Mouse (Mus musculus) forebrain, embryonic 15.5 days (tissue): Measurements from ENCODE around the gene Nms. TPM values are rescaled to one million over a fixed set of nuclear protein-coding genes. Genes with fewer than 3 reads are reported as not detected.
A peak's percentile ranks its signal among the peaks of the same experiment; 100 is the strongest.

Experiments used
- ATAC-seq: fragments of 200-750 bp; cut with Nextera tagmentation; replicated peaks from 2 replicates; pipeline ENCODE4 v1.8.0; 2017; ENCODE audit warnings: mild to moderate bottlenecking, moderate TSS enrichment, moderate library complexity
- H3K27ac ChIP-seq: fragments of 300-500 bp; sonication (generic); replicated peaks from 2 replicates; pipeline ENCODE4 v1.5.1; 2015; ENCODE audit warnings: mild to moderate bottlenecking, inconsistent platforms
- H3K27me3 ChIP-seq: fragments of 300-500 bp; sonication (generic); 2 replicates; pipeline ENCODE4 v1.6.1; 2015; ENCODE audit warnings: inconsistent platforms
- H3K36me3 ChIP-seq: fragments of 300-500 bp; sonication (generic); 2 replicates; pipeline ENCODE4 v1.6.1; 2015; ENCODE audit warnings: mild to moderate bottlenecking, inconsistent platforms
- H3K4me1 ChIP-seq: fragments of 300-500 bp; sonication (generic); 2 replicates; pipeline ENCODE4 v1.6.1; 2015; ENCODE audit warnings: inconsistent platforms
- H3K4me2 ChIP-seq: fragments of 300-500 bp; sonication (generic); replicated peaks from 2 replicates; pipeline ENCODE4 v1.6.1; 2015; ENCODE audit warnings: mild to moderate bottlenecking, inconsistent platforms
- H3K4me3 ChIP-seq: fragments of 300-500 bp; sonication (generic); 2 replicates; pipeline ENCODE4 v1.5.1; 2015; ENCODE audit warnings: mild to moderate bottlenecking, inconsistent platforms
- H3K9ac ChIP-seq: fragments of 300-500 bp; sonication (generic); replicated peaks from 2 replicates; pipeline ENCODE4 v1.6.1; 2015; ENCODE audit warnings: mild to moderate bottlenecking, inconsistent platforms
- H3K9me3 ChIP-seq: fragments of 300-500 bp; sonication (generic); 2 replicates; pipeline ENCODE4 v1.6.1; 2016; ENCODE audit warnings: inconsistent platforms
- whole genome bisulfite sequencing: fragments of 180-500 bp; shearing (Covaris S2); methylation state at CpG from one replicate; pipeline ENCODE4 v1.1.7; 2015; ENCODE audit warnings: mixed read lengths; 5-methylcytosine and 5-hydroxymethylcytosine counted together
- polyA plus RNA-seq: library from polyadenylated mRNA; unstranded; fragments of >200 nt; fragmentation: Nextera tagmentation; extraction: Ambion mirVana; gene quantifications from 2 replicates; pipeline ENCODE4 v1.2.1, GENCODE M21; 2015

Gene Nms
- polyA plus RNA-seq, 1 experiment from 2014 or later: 0.31 TPM

DNA sequence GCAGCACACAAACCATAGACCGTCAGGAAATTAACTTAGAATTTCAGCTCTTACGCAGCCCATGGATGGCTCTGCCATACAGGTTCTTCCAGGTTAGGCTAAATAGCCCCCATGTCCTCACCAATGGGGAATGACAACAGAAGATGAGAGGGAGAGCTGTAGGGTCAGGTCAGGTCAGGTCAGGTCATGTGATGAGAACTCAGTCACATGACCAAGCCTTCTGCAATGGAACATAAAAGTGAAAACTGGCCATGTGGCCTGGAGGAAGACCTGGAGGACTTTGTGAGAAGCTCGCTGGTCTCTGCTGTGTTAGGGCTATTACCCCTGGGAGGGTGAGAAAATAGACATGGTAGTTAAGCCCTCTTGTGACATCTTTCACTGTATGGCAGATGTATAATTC lies 17.5 kb downstream of the Nms start:
- Histone ChIP-seq H3K36me3 (no peaks in the 10 kb centered on the region), H3K9me3 (no peaks in the 10 kb centered on the region), H3K27me3 (no peaks in the 10 kb centered on the region), H3K4me2 (no peak overlapping the region), H3K27ac (no peak overlapping the region), H3K4me3 (no peak overlapping the region), H3K9ac (no peak overlapping the region), H3K4me1 (no peaks in the 10 kb centered on the region)
- ATAC-seq: no peak
- WGBS: 91% methylated on average over 3 of the region's 3 CpGs

GRCm38 (mm10) chr1:38969116-38969515 lies 30.2 kb downstream of the Nms start:
- no peaks in the 10 kb centered on the region for H3K36me3 ChIP-seq
- WGBS: 95% methylated on average over 1 of the region's 1 CpGs
- no peaks in the 10 kb centered on the region for H3K9me3 ChIP-seq
- no peak overlapping the region for H3K4me2 ChIP-seq
- H3K4me1 ChIP-seq: no peaks in the 10 kb centered on the region
- H3K4me3 ChIP-seq: no peak overlapping the region
- H3K9ac ChIP-seq: no peak overlapping the region
- no peak for ATAC-seq
- H3K27me3 ChIP-seq: no peaks in the 10 kb centered on the region
- H3K27ac ChIP-seq: no peak overlapping the region

DNA sequence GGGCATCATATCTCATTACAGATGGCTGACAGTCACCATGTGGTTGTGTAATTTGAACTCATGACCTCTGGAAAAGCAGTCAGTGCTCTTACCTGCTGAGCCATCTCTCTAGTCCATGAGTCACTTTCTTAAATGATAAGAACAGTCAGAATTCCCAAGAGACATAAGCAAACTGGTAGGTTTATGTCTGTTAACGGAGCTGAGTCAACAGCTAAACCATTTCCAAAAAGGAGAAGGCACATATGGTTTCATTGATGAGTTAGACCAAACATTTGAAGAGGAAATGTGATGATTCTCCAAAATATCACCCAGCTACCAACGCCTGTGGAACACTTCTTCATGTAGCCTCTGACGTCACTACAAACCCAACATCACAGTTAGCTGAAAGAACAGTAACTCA lies 32.8 kb downstream of the Nms start:
- 91% methylated on average over 3 of the region's 3 CpGs for WGBS
- Histone ChIP-seq H3K27me3 (no peaks in the 10 kb centered on the region), H3K4me2 (no peak overlapping the region), H3K9me3 (no peaks in the 10 kb centered on the region), H3K4me1 (no peaks in the 10 kb centered on the region), H3K4me3 (no peak overlapping the region), H3K27ac (no peak overlapping the region), H3K9ac (no peak overlapping the region), H3K36me3 (no peaks in the 10 kb centered on the region)
- ATAC-seq: no peak

- no peak for ATAC-seq
- 83% methylated on average over 9 of the region's 9 CpGs for WGBS
- Histone ChIP-seq H3K9ac (no peak overlapping the region), H3K9me3 (no peaks in the 10 kb centered on the region), H3K27ac (no peak overlapping the region), H3K27me3 (no peaks in the 10 kb centered on the region), H3K4me3 (no peak overlapping the region), H3K36me3 (no peaks in the 10 kb centered on the region), H3K4me2 (no peak overlapping the region), H3K4me1 (no peaks in the 10 kb centered on the region)
These were observed 34.1 kb downstream of the Nms start for GRCm38 (mm10) chr1:38972986-38973592.

DNA sequence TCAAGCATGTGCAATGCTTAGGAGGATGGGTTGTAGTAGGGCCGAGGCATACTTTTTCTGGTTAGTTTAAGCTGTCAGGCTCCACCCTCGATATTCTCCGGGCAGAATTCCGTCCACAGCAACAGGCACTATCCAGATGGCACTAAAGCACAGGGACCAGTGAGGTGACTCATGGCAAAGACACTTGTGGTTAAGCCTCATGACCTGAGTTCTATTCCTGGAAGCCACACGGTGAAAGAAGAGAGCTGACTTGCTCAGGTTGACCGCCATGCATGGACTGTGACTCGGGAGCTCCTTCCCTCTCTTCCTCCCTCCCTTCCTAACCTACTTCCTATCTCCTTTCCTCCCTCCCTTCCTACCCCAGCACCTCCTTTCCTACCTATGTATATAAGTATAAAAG lies 41.0 kb downstream of the Nms start:
- no peaks in the 10 kb centered on the region for H3K27me3 ChIP-seq
- H3K27ac ChIP-seq: no peak overlapping the region
- ATAC-seq: no peak
- no peak overlapping the region for H3K4me3 ChIP-seq
- no peak overlapping the region for H3K4me2 ChIP-seq
- no peaks in the 10 kb centered on the region for H3K4me1 ChIP-seq
- 86% methylated on average over 7 of the region's 7 CpGs for WGBS
- H3K9ac ChIP-seq: no peak overlapping the region
- H3K36me3 ChIP-seq: no peaks in the 10 kb centered on the region
- H3K9me3 ChIP-seq: no peaks in the 10 kb centered on the region

DNA sequence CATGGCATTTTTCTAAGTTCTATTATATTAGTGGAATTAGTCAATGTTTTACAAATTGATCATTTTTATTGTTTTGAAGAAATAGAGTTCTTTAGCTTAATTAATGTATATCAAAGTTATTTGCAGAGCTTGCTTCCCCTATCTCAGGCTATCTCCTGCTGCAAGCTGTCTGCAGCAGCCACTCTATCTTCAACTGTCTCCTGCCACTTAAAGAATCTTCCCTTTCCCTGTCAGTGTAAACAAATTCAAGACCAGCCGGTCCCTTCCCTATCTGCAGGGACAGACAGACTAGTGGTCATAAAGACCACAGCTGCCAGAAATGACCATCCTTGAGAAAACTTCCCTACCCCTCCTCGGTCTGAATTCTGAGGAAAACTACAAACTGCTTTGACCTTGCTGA lies 44.9 kb downstream of the Nms start:
- ATAC-seq: no peak
- 79% methylated on average over 2 of the region's 2 CpGs for WGBS
- H3K27ac ChIP-seq: no peak overlapping the region
- H3K4me2 ChIP-seq: no peak overlapping the region
- no peaks in the 10 kb centered on the region for H3K9me3 ChIP-seq
- no peaks in the 10 kb centered on the region for H3K27me3 ChIP-seq
- H3K4me1 ChIP-seq: peaks cover 11% of the 10 kb centered on the region
- no peak overlapping the region for H3K9ac ChIP-seq
- no peaks in the 10 kb centered on the region for H3K36me3 ChIP-seq
- no peak overlapping the region for H3K4me3 ChIP-seq

- Histone ChIP-seq H3K27me3 (no peaks in the 10 kb centered on the region), H3K4me3 (no peak within 1 kb of the TSS), H3K9me3 (no peaks in the 10 kb centered on the region), H3K27ac (no peak within 1 kb of the TSS), H3K36me3 (no peaks in the 10 kb centered on the region), H3K4me2 (no peak within 1 kb of the TSS), H3K4me1 (peaks cover 15% of the 10 kb centered on the region), H3K9ac (no peak within 1 kb of the TSS)
- no peak for ATAC-seq
- 84% methylated on average over 3 of the region's 3 CpGs for WGBS
These were observed 46.4 kb downstream of the Nms start, which contains the start of gene Pdcl3 for GRCm38 (mm10) chr1:38985308-38985707. TSS of gene Pdcl3 (plus strand) at chr1:38985608.

DNA sequence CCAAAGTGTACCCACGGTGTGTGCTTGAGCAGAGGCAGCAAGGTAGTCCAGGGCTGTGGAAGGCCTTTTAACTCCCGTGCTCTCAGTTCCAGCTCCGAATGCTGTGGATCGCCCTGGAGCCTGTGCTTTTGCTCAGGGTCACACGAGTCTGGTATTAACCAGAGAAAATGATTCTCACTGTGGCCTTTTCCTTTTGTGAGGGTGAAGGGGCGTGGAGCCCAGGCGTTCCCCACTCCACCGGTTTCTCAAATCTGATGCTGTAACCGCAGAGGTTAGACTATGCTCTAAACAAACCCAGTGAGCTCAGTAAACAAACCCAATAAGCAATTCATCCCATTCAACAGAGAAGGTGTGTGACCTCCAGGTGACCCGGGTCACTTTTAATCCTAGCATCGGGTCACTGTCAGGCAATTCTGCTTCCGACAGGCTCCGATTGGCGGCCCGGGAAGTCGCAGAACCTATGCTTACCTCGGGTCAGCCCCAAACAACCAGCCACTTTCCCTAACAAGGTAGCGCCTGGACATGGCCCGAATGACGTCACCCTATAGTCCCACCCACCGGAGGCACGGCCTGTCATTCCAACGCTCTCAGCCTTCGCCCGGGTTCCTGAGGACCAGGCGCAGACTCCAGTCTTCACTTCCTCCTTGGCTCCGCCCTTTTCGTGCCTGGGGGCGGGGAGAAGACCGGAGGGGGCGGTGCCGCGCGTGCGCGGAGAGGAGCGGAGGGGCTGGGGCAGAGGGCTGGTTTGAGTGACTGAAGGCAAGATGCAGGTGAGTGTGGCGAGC lies 48.3 kb downstream of the Nms start:
- Histone ChIP-seq H3K4me3 (peak overlapping the region; percentile 69), H3K27me3 (no peaks in the 10 kb centered on the region), H3K4me2 (peak overlapping the region; percentile 58), H3K9ac (peak overlapping the region; percentile 80), H3K27ac (peak overlapping the region; percentile 58), H3K36me3 (peaks cover 5% of the 10 kb centered on the region; the same call in 1 of the 2 replicates), H3K9me3 (no peaks in the 10 kb centered on the region), H3K4me1 (peaks cover 22% of the 10 kb centered on the region)
- WGBS: 4% methylated on average over 38 of the region's 38 CpGs
- ATAC-seq: peak; percentile 98

- under 1% methylated on average over 25 of the region's 25 CpGs for WGBS
- ATAC-seq: peak; percentile 89
- Histone ChIP-seq H3K4me1 (peaks cover 23% of the 10 kb centered on the region), H3K4me2 (peak overlapping the region; percentile 58), H3K36me3 (peaks cover 8% of the 10 kb centered on the region; the same call in 1 of the 2 replicates), H3K4me3 (peak overlapping the region; percentile 69), H3K9me3 (no peaks in the 10 kb centered on the region), H3K9ac (peak overlapping the region; percentile 80), H3K27me3 (no peaks in the 10 kb centered on the region), H3K27ac (peak overlapping the region; percentile 58)
These were observed 48.9 kb downstream of the Nms start for GRCm38 (mm10) chr1:38987865-38988211.

GRCm38 (mm10) chr1:38988357-38988756 lies 49.4 kb downstream of the Nms start:
- H3K4me2 ChIP-seq: peak overlapping the region; percentile 58
- WGBS: 38% methylated on average over 7 of the region's 7 CpGs
- ATAC-seq: peak; percentile 5; the same call in 1 of the 2 replicates
- peak overlapping the region; percentile 80 for H3K9ac ChIP-seq
- H3K27me3 ChIP-seq: no peaks in the 10 kb centered on the region
- H3K9me3 ChIP-seq: no peaks in the 10 kb centered on the region
- H3K36me3 ChIP-seq: peaks cover 13% of the 10 kb centered on the region; the same call in 1 of the 2 replicates
- H3K4me3 ChIP-seq: peak overlapping the region; percentile 69
- peak overlapping the region; percentile 58; the same call in 1 of the 2 replicates for H3K27ac ChIP-seq
- H3K4me1 ChIP-seq: peaks cover 23% of the 10 kb centered on the region

DNA sequence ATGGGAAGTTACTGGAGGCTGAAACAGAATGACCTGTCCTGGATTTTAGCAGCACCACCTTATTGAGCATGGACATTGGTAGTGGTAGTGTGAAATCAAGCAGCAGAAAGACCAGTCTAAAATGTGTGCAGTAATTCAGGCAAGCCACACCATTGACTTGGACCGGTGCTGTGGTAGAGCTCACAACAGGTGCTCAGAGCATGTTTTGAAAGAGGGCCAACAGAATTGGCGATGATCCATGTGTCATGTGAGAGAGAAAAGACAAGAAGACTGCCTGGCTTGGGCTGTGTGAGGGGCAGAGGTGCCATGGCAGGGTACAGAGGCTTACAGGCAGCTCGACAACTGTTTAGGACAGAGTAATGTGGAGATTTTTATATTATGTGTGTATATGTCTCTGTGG lies 53.4 kb downstream of the Nms start:
- Histone ChIP-seq H3K4me1 (peaks cover 18% of the 10 kb centered on the region), H3K36me3 (peaks cover 46% of the 10 kb centered on the region), H3K27me3 (no peaks in the 10 kb centered on the region), H3K27ac (no peak overlapping the region), H3K4me2 (no peak overlapping the region), H3K9ac (no peak overlapping the region), H3K4me3 (no peak overlapping the region), H3K9me3 (no peaks in the 10 kb centered on the region)
- no peak for ATAC-seq
- WGBS: 63% methylated on average over 3 of the region's 3 CpGs
